Mouse (Mus musculus): Measurements from ENCODE around the gene Reln. TPM values are rescaled to one million over a fixed set of nuclear protein-coding genes. Genes with fewer than 3 reads are reported as not detected.

Reln gene
- polyA plus RNA-seq, 1 experiment from 2014 or later = 1.9 TPM

GRCm38 (mm10) chr5:21949507-21949897, 395.0 kb downstream of the Reln start:
- Histone ChIP-seq H3K4me2 (ENCODE audit: low read depth, low read length) (no peak overlapping the region), H3K27ac (ENCODE audit: low read length) (no peak overlapping the region), H3K27me3 (ENCODE audit: control insufficient read depth, insufficient read depth, low read length) (no peaks in the 10 kb centered on the region), H3K4me1 (ENCODE audit: control insufficient read depth, insufficient read depth, low read length) (no peaks in the 10 kb centered on the region), H3K9me3 (replicated peaks; ENCODE audit: control insufficient read depth, low read length) (no peaks in the 10 kb centered on the region), H3K36me3 (ENCODE audit: control insufficient read depth, insufficient read depth) (no peaks in the 10 kb centered on the region), H3K9ac (ENCODE audit: low read length) (no peak overlapping the region), H3K4me3 (ENCODE audit: low read length) (no peak overlapping the region)
- WGBS = 79% methylated on average over 7 of the region's 7 CpGs
- no peak for ATAC-seq (replicated peaks; ENCODE audit: extremely low read depth, insufficient read depth, low FRiP score)

GRCm38 (mm10) chr5:21948736-21949506, 395.6 kb downstream of the Reln start:
- 80% methylated on average over 11 of the region's 11 CpGs for WGBS
- H3K4me3 ChIP-seq (ENCODE audit: low read length) = no peak overlapping the region
- ATAC-seq (replicated peaks; ENCODE audit: extremely low read depth, insufficient read depth, low FRiP score) = no peak
- no peaks in the 10 kb centered on the region for H3K27me3 ChIP-seq (ENCODE audit: control insufficient read depth, insufficient read depth, low read length)
- no peaks in the 10 kb centered on the region for H3K4me1 ChIP-seq (ENCODE audit: control insufficient read depth, insufficient read depth, low read length)
- no peak overlapping the region for H3K9ac ChIP-seq (ENCODE audit: low read length)
- no peaks in the 10 kb centered on the region for H3K36me3 ChIP-seq (ENCODE audit: control insufficient read depth, insufficient read depth)
- H3K27ac ChIP-seq (ENCODE audit: low read length) = no peak overlapping the region
- no peak overlapping the region for H3K4me2 ChIP-seq (ENCODE audit: low read depth, low read length)
- H3K9me3 ChIP-seq (replicated peaks; ENCODE audit: control insufficient read depth, low read length) = no peaks in the 10 kb centered on the region

DNA sequence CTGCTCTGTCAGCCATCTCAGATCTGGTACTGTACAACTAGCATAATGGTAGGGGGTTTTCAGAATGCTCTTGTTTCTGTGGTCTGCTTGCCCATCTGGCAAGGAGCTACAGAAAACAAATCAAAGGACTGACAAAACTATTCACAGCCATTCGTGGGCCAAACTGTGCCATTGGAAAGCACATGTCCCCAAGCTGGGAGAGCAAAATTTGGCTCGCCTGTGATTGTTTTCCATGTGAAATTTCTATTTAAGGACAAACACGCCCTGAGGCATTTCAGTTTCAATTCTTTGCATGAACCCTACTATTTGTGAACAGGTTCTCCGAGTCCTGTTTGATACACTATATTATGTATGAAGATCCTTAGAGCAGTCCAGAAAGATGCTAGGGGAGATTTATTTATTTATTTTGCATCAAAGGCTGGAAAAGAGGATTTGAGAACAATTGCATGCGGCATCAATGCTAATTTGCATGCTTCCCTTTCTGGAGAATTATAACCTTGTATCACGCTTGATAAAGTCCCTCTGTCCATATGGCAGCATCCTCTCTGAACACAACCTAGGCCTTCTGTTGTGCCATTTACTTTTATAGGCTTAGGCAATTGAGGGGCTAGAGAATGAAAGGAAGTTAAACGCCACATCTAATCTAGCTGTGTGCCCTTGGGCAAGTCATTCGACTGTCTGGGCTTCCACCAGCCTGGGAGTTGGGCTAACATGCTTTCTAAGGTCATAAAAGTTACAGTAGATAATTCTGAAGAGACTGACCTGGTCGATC, 396.7 kb downstream of the Reln start:
- H3K27me3 ChIP-seq (ENCODE audit: control insufficient read depth, insufficient read depth, low read length) = no peaks in the 10 kb centered on the region
- 79% methylated on average over 9 of the region's 9 CpGs for WGBS
- ATAC-seq (replicated peaks; ENCODE audit: extremely low read depth, insufficient read depth, low FRiP score) = no peak

GRCm38 (mm10) chr5:21944579-21944978, 399.9 kb downstream of the Reln start:
- no peaks in the 10 kb centered on the region for H3K36me3 ChIP-seq (ENCODE audit: control insufficient read depth, insufficient read depth)
- H3K9me3 ChIP-seq (replicated peaks; ENCODE audit: control insufficient read depth, low read length) = no peaks in the 10 kb centered on the region
- no peak overlapping the region for H3K9ac ChIP-seq (ENCODE audit: low read length)
- H3K27me3 ChIP-seq (ENCODE audit: control insufficient read depth, insufficient read depth, low read length) = no peaks in the 10 kb centered on the region
- no peak overlapping the region for H3K4me2 ChIP-seq (ENCODE audit: low read depth, low read length)
- no peak overlapping the region for H3K27ac ChIP-seq (ENCODE audit: low read length)
- H3K4me1 ChIP-seq (ENCODE audit: control insufficient read depth, insufficient read depth, low read length) = no peaks in the 10 kb centered on the region
- WGBS = 91% methylated on average over 1 of the region's 1 CpGs
- no peak overlapping the region for H3K4me3 ChIP-seq (ENCODE audit: low read length)
- no peak for ATAC-seq (replicated peaks; ENCODE audit: extremely low read depth, insufficient read depth, low FRiP score)

More for the DNA sequence above, 396.7 kb downstream of the Reln start:
- Histone ChIP-seq H3K4me1 (ENCODE audit: control insufficient read depth, insufficient read depth, low read length) (no peaks in the 10 kb centered on the region), H3K9ac (ENCODE audit: low read length) (no peak overlapping the region), H3K9me3 (replicated peaks; ENCODE audit: control insufficient read depth, low read length) (no peaks in the 10 kb centered on the region), H3K36me3 (ENCODE audit: control insufficient read depth, insufficient read depth) (no peaks in the 10 kb centered on the region), H3K4me3 (ENCODE audit: low read length) (no peak overlapping the region), H3K27ac (ENCODE audit: low read length) (no peak overlapping the region), H3K4me2 (ENCODE audit: low read depth, low read length) (no peak overlapping the region)

DNA sequence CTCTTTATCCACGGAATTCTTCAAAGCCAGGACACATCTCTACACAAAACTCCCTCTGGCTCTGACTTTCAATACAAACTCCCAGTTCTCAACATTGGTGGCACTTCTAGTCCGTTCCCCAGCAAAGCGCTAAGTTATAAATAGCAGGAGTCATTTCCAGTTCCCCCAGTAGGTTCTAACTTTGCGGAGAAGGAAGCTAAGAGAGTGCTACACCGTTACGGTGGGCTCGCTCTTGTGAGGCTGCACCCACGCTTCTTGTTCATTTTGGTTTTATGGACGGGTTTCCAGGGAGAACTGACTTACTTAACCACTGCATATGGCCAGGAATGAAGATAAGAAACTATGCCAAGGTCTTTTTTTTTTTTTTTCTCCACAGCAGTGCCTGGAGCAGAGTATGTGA, 405.1 kb downstream of the Reln start:
- H3K27me3 ChIP-seq (ENCODE audit: control insufficient read depth, insufficient read depth, low read length) = no peaks in the 10 kb centered on the region
- H3K9me3 ChIP-seq (replicated peaks; ENCODE audit: control insufficient read depth, low read length) = no peaks in the 10 kb centered on the region
- ATAC-seq (replicated peaks; ENCODE audit: extremely low read depth, insufficient read depth, low FRiP score) = no peak
- peak overlapping the region; percentile 28 for H3K4me2 ChIP-seq (ENCODE audit: low read depth, low read length)
- no peaks in the 10 kb centered on the region for H3K36me3 ChIP-seq (ENCODE audit: control insufficient read depth, insufficient read depth)
- 46% methylated on average over 9 of the region's 9 CpGs for WGBS
- no peak overlapping the region for H3K27ac ChIP-seq (ENCODE audit: low read length)
- no peaks in the 10 kb centered on the region; the same call in 1 of the 2 replicates for H3K4me1 ChIP-seq (ENCODE audit: control insufficient read depth, insufficient read depth, low read length)
- no peak overlapping the region for H3K4me3 ChIP-seq (ENCODE audit: low read length)
- no peak overlapping the region for H3K9ac ChIP-seq (ENCODE audit: low read length)

DNA sequence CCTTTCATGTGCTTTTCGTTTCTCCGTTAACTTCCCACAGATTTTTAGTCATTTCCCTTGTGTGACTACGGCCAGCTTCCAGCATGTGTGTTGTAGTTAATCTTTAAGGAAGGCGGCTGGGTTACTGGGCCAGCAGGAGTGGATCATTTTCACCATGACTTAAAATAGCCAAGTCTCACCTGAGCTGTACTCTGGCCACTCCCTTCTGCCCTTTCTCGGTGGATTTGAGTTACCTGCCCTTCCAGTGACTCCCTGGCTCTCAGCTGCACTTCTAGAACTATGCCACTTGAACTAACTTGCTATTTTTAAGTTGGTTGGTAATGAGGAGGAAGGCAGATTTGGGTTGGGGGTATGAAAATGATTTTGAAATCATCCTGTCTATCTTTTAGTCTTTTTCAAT, 406.4 kb downstream of the Reln start:
- Histone ChIP-seq H3K4me2 (ENCODE audit: low read depth, low read length) (no peak overlapping the region), H3K27me3 (ENCODE audit: control insufficient read depth, insufficient read depth, low read length) (no peaks in the 10 kb centered on the region), H3K36me3 (ENCODE audit: control insufficient read depth, insufficient read depth) (no peaks in the 10 kb centered on the region), H3K4me1 (ENCODE audit: control insufficient read depth, insufficient read depth, low read length) (no peaks in the 10 kb centered on the region; the same call in 1 of the 2 replicates), H3K27ac (ENCODE audit: low read length) (no peak overlapping the region), H3K9me3 (replicated peaks; ENCODE audit: control insufficient read depth, low read length) (no peaks in the 10 kb centered on the region), H3K4me3 (ENCODE audit: low read length) (no peak overlapping the region), H3K9ac (ENCODE audit: low read length) (no peak overlapping the region)
- 69% methylated on average over 5 of the region's 5 CpGs for WGBS
- no peak for ATAC-seq (replicated peaks; ENCODE audit: extremely low read depth, insufficient read depth, low FRiP score)

DNA sequence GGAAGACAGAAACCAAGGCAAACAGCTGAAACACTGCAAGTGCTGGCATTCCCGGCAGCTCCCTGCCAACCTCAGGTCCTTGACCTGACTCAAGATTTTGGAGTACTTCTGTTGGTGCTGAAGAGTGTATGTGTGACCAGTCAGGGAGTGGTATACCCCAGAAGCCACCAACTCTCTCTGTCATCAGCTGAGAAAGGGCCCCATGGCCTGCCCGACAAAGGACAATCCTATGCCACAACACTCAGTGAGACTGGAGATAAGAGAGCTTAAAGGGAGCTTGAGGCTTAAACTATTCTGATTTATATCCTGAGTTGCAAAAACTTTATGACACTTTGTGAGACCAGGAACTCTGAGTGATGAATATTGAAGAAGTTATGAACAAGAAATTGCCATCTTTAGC, 407.9 kb downstream of the Reln start:
- H3K27me3 ChIP-seq (ENCODE audit: control insufficient read depth, insufficient read depth, low read length) = no peaks in the 10 kb centered on the region
- 46% methylated on average over 2 of the region's 2 CpGs for WGBS
- no peak overlapping the region for H3K9ac ChIP-seq (ENCODE audit: low read length)
- no peaks in the 10 kb centered on the region for H3K9me3 ChIP-seq (replicated peaks; ENCODE audit: control insufficient read depth, low read length)
- no peak for ATAC-seq (replicated peaks; ENCODE audit: extremely low read depth, insufficient read depth, low FRiP score)
- H3K27ac ChIP-seq (ENCODE audit: low read length) = no peak overlapping the region
- H3K4me3 ChIP-seq (ENCODE audit: low read length) = no peak overlapping the region
- H3K4me1 ChIP-seq (ENCODE audit: control insufficient read depth, insufficient read depth, low read length) = no peaks in the 10 kb centered on the region; the same call in 1 of the 2 replicates
- H3K4me2 ChIP-seq (ENCODE audit: low read depth, low read length) = no peak overlapping the region
- no peaks in the 10 kb centered on the region for H3K36me3 ChIP-seq (ENCODE audit: control insufficient read depth, insufficient read depth)

DNA sequence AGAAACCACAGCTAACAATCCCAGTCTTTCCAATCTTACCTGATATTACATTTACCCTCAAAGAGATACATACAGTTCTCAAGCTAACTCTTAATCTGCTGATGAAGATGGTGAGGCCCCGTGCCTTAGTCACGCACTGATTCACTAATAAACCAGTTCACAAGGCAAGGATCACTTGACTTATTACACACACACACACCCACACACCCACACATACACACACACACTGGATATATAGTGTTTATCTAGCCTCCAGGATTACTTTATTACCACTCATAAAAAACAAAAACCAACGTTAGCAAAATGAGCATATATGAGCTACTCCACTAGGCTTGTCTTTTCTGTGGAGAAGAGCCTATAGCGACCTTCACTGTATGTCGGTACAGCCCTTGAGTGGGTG, 408.4 kb downstream of the Reln start:
- Histone ChIP-seq H3K4me1 (ENCODE audit: control insufficient read depth, insufficient read depth, low read length) (no peaks in the 10 kb centered on the region; the same call in 1 of the 2 replicates), H3K9ac (ENCODE audit: low read length) (no peak overlapping the region), H3K9me3 (replicated peaks; ENCODE audit: control insufficient read depth, low read length) (no peaks in the 10 kb centered on the region), H3K27me3 (ENCODE audit: control insufficient read depth, insufficient read depth, low read length) (no peaks in the 10 kb centered on the region), H3K4me3 (ENCODE audit: low read length) (no peak overlapping the region), H3K27ac (ENCODE audit: low read length) (no peak overlapping the region), H3K4me2 (ENCODE audit: low read depth, low read length) (no peak overlapping the region), H3K36me3 (ENCODE audit: control insufficient read depth, insufficient read depth) (no peaks in the 10 kb centered on the region)
- 85% methylated on average over 5 of the region's 5 CpGs for WGBS
- ATAC-seq (replicated peaks; ENCODE audit: extremely low read depth, insufficient read depth, low FRiP score) = no peak

- 80% methylated on average over 13 of the region's 13 CpGs for WGBS
- no peak overlapping the region for H3K4me3 ChIP-seq (ENCODE audit: low read length)
Observed at GRCm38 (mm10) chr5:21934811-21935396, 409.6 kb downstream of the Reln start.

More at GRCm38 (mm10) chr5:21934811-21935396, 409.6 kb downstream of the Reln start:
- Histone ChIP-seq H3K27ac (ENCODE audit: low read length) (no peak overlapping the region), H3K4me1 (ENCODE audit: control insufficient read depth, insufficient read depth, low read length) (no peaks in the 10 kb centered on the region; the same call in 1 of the 2 replicates), H3K9ac (ENCODE audit: low read length) (no peak overlapping the region), H3K27me3 (ENCODE audit: control insufficient read depth, insufficient read depth, low read length) (no peaks in the 10 kb centered on the region), H3K9me3 (replicated peaks; ENCODE audit: control insufficient read depth, low read length) (no peaks in the 10 kb centered on the region), H3K4me2 (ENCODE audit: low read depth, low read length) (no peak overlapping the region), H3K36me3 (ENCODE audit: control insufficient read depth, insufficient read depth) (no peaks in the 10 kb centered on the region)
- ATAC-seq (replicated peaks; ENCODE audit: extremely low read depth, insufficient read depth, low FRiP score) = no peak
